Mouse (Mus musculus) hindbrain, embryonic 14.5 days (tissue): Measurements from ENCODE around the gene Stac3. TPM values are rescaled to one million over a fixed set of nuclear protein-coding genes. Genes with fewer than 3 reads are reported as not detected.
A peak's percentile ranks its signal among the peaks of the same experiment; 100 is the strongest.

Source experiments
- ATAC-seq: fragments of 200-750 bp; cut with Nextera tagmentation; 2 replicates; pipeline ENCODE4 v1.8.0; 2017; ENCODE audit warnings: moderate number of reproducible peaks, mild to moderate bottlenecking, moderate TSS enrichment, moderate library complexity; ENCODE audit not compliant: low FRiP score
- DNase-seq: peaks from one replicate; pipeline ENCODE4 v3.0.0-alpha.2; 2015; ENCODE audit warnings: low spot score
- H3K27ac ChIP-seq: fragments of 300-500 bp; sonication (generic); 2 replicates; pipeline ENCODE4 v1.5.1; 2014; ENCODE audit warnings: mild to moderate bottlenecking, moderate library complexity
- H3K27me3 ChIP-seq: fragments of 300-500 bp; sonication (generic); 2 replicates; pipeline ENCODE4 v1.6.1; 2014; ENCODE audit warnings: mild to moderate bottlenecking, low read length, mixed read lengths; ENCODE audit not compliant: control insufficient read depth, insufficient read depth
- H3K36me3 ChIP-seq: fragments of 300-500 bp; sonication (generic); replicated peaks from 2 replicates; pipeline ENCODE4 v1.6.1; 2014; ENCODE audit not compliant: control insufficient read depth, insufficient read depth
- H3K4me1 ChIP-seq: fragments of 300-500 bp; sonication (generic); replicated peaks from 2 replicates; pipeline ENCODE4 v1.6.1; 2014; ENCODE audit warnings: antibody characterized with exemption, low read length, mixed read lengths; ENCODE audit not compliant: control insufficient read depth, insufficient read depth
- H3K4me2 ChIP-seq: fragments of 300-500 bp; sonication (generic); replicated peaks from 2 replicates; pipeline ENCODE4 v1.6.1; 2014; ENCODE audit warnings: mild to moderate bottlenecking, moderate library complexity
- H3K4me3 ChIP-seq: fragments of 300-500 bp; sonication (generic); replicated peaks from 2 replicates; pipeline ENCODE4 v1.5.1; 2014; ENCODE audit warnings: mild to moderate bottlenecking, low read length
- H3K9ac ChIP-seq: fragments of 300-500 bp; sonication (generic); 2 replicates; pipeline ENCODE4 v1.6.1; 2014
- H3K9me3 ChIP-seq: fragments of 300-500 bp; sonication (generic); 2 replicates; pipeline ENCODE4 v1.6.1; 2016; ENCODE audit warnings: low read length; ENCODE audit not compliant: control insufficient read depth
- WGBS: fragments of 180-500 bp; shearing (Covaris S2); extraction: QIAGEN DNeasy Blood & Tissue Kit; methylation state at CpG from one replicate; pipeline ENCODE4 v1.1.7; 2014; 5-methylcytosine and 5-hydroxymethylcytosine counted together
- polyA plus RNA-seq: library from polyadenylated mRNA; unstranded; fragments of >200 nt; fragmentation: Nextera tagmentation; extraction: Ambion mirVana; gene quantifications from 2 replicates; pipeline ENCODE4 v1.2.1, GENCODE M21; 2014

Gene Stac3
- 0.60 TPM in 1 of 2 replicates, not detected in the other for polyA plus RNA-seq

GRCm38 (mm10) chr10:127500894-127501893, at the start of gene Stac3:
Gene Stac3, plus strand, starts transcription at chr10:127501686.
- H3K9ac ChIP-seq: no peak within 1 kb of the TSS
- H3K4me3 ChIP-seq: no peak within 1 kb of the TSS
- H3K27me3 ChIP-seq: no peaks in the 10 kb centered on the region
- H3K4me1 ChIP-seq: no peaks in the 10 kb centered on the region
- 81% methylated on average over 13 of the region's 13 CpGs for WGBS
- H3K27ac ChIP-seq: no peak within 1 kb of the TSS
- ATAC-seq (no peak), DNase-seq (no peak)
- H3K4me2 ChIP-seq: no peak within 1 kb of the TSS
- H3K36me3 ChIP-seq: peaks cover 60% of the 10 kb centered on the region
- H3K9me3 ChIP-seq: no peaks in the 10 kb centered on the region

GRCm38 (mm10) chr10:127453701-127454100, 47.8 kb upstream of the Stac3 start:
- H3K4me1 ChIP-seq: no peaks in the 10 kb centered on the region
- H3K4me3 ChIP-seq: no peak overlapping the region
- H3K27me3 ChIP-seq: no peaks in the 10 kb centered on the region
- no peak overlapping the region for H3K4me2 ChIP-seq
- no peaks in the 10 kb centered on the region for H3K9me3 ChIP-seq
- no peak overlapping the region for H3K9ac ChIP-seq
- ATAC-seq: no peak
- no peak overlapping the region for H3K27ac ChIP-seq
- DNase-seq: no peak
- peaks cover 72% of the 10 kb centered on the region for H3K36me3 ChIP-seq
- 97% methylated on average over 1 of the region's 1 CpGs for WGBS

- H3K36me3 ChIP-seq: peaks cover 94% of the 10 kb centered on the region
These were observed 38.9 kb upstream of the Stac3 start for GRCm38 (mm10) chr10:127462411-127463096.

GRCm38 (mm10) chr10:127471281-127471988, 30.1 kb upstream of the Stac3 start:
- Histone ChIP-seq H3K4me2 (no peak overlapping the region), H3K36me3 (peaks cover 68% of the 10 kb centered on the region), H3K4me1 (no peaks in the 10 kb centered on the region), H3K27ac (no peak overlapping the region), H3K9me3 (no peaks in the 10 kb centered on the region), H3K27me3 (no peaks in the 10 kb centered on the region), H3K4me3 (no peak overlapping the region), H3K9ac (no peak overlapping the region)
- 82% methylated on average over 15 of the region's 15 CpGs for WGBS
- ATAC-seq: no peak
- DNase-seq: no peak

More at GRCm38 (mm10) chr10:127462411-127463096, 38.9 kb upstream of the Stac3 start:
- Histone ChIP-seq H3K4me2 (no peak overlapping the region), H3K27ac (no peak overlapping the region), H3K9ac (no peak overlapping the region), H3K9me3 (no peaks in the 10 kb centered on the region), H3K4me1 (no peaks in the 10 kb centered on the region), H3K27me3 (no peaks in the 10 kb centered on the region), H3K4me3 (no peak overlapping the region)
- DNase-seq: no peak
- no peak for ATAC-seq
- whole genome bisulfite sequencing: 67% methylated on average over 5 of the region's 5 CpGs

- Histone ChIP-seq H3K36me3 (peaks cover 74% of the 10 kb centered on the region), H3K4me1 (no peaks in the 10 kb centered on the region)
- WGBS: 84% methylated on average over 9 of the region's 9 CpGs
These were observed 28.8 kb upstream of the Stac3 start for GRCm38 (mm10) chr10:127472722-127473121.

GRCm38 (mm10) chr10:127475175-127475574, 26.3 kb upstream of the Stac3 start:
- peaks cover 67% of the 10 kb centered on the region for H3K36me3 ChIP-seq

More at GRCm38 (mm10) chr10:127472722-127473121, 28.8 kb upstream of the Stac3 start:
- no peak overlapping the region for H3K4me2 ChIP-seq
- ATAC-seq (no peak), DNase-seq (no peak)
- H3K9ac ChIP-seq: no peak overlapping the region
- H3K4me3 ChIP-seq: no peak overlapping the region
- no peaks in the 10 kb centered on the region for H3K27me3 ChIP-seq
- no peak overlapping the region for H3K27ac ChIP-seq
- no peaks in the 10 kb centered on the region for H3K9me3 ChIP-seq

GRCm38 (mm10) chr10:127476541-127476940, 24.9 kb upstream of the Stac3 start:
- ATAC-seq (no peak), DNase-seq (no peak)
- no peaks in the 10 kb centered on the region for H3K4me1 ChIP-seq
- H3K4me2 ChIP-seq: no peak overlapping the region
- no peaks in the 10 kb centered on the region for H3K27me3 ChIP-seq
- no peak overlapping the region for H3K27ac ChIP-seq
- WGBS: 71% methylated on average over 3 of the region's 3 CpGs
- no peak overlapping the region for H3K9ac ChIP-seq
- H3K36me3 ChIP-seq: peaks cover 66% of the 10 kb centered on the region
- H3K4me3 ChIP-seq: no peak overlapping the region
- H3K9me3 ChIP-seq: no peaks in the 10 kb centered on the region

More at GRCm38 (mm10) chr10:127475175-127475574, 26.3 kb upstream of the Stac3 start:
- ATAC-seq (no peak), DNase-seq (no peak)
- Histone ChIP-seq H3K27ac (no peak overlapping the region), H3K9me3 (no peaks in the 10 kb centered on the region), H3K27me3 (no peaks in the 10 kb centered on the region), H3K4me3 (no peak overlapping the region), H3K9ac (no peak overlapping the region), H3K4me1 (no peaks in the 10 kb centered on the region), H3K4me2 (no peak overlapping the region)
- 99% methylated on average over 4 of the region's 4 CpGs for WGBS

- DNase-seq (no peak), ATAC-seq (no peak)
- H3K27ac ChIP-seq: no peak overlapping the region
- H3K9ac ChIP-seq: no peak overlapping the region
- H3K9me3 ChIP-seq: no peaks in the 10 kb centered on the region
- peaks cover 67% of the 10 kb centered on the region for H3K36me3 ChIP-seq
- H3K4me2 ChIP-seq: no peak overlapping the region
- H3K27me3 ChIP-seq: no peaks in the 10 kb centered on the region
- no peaks in the 10 kb centered on the region for H3K4me1 ChIP-seq
- H3K4me3 ChIP-seq: no peak overlapping the region
- WGBS: 88% methylated on average over 7 of the region's 7 CpGs
These were observed 24.2 kb upstream of the Stac3 start for GRCm38 (mm10) chr10:127477301-127477700.

- no peaks in the 10 kb centered on the region for H3K27me3 ChIP-seq
- no peaks in the 10 kb centered on the region for H3K4me1 ChIP-seq
- H3K9me3 ChIP-seq: no peaks in the 10 kb centered on the region
- peaks cover 66% of the 10 kb centered on the region for H3K36me3 ChIP-seq
- H3K4me2 ChIP-seq: no peak overlapping the region
- H3K4me3 ChIP-seq: no peak overlapping the region
- peak; percentile 71 for DNase-seq
- no peak for ATAC-seq
- no peak overlapping the region for H3K9ac ChIP-seq
- WGBS: 96% methylated on average over 4 of the region's 4 CpGs
- no peak overlapping the region for H3K27ac ChIP-seq
These were observed 22.4 kb upstream of the Stac3 start for GRCm38 (mm10) chr10:127479131-127479530.
